Mouse (Mus musculus) forebrain, embryonic 14.5 days (tissue): ENCODE data around the gene Fat2. TPM values are rescaled to one million over a fixed set of nuclear protein-coding genes. Genes with fewer than 3 reads are reported as not detected.

ENCODE experiments used
- ATAC-seq: fragments of 200-750 bp; cut with Nextera tagmentation; 2 replicates; pipeline ENCODE4 v1.8.0; 2017; ENCODE audit warnings: mild to moderate bottlenecking, moderate library complexity
- DNase-seq: peaks from one replicate; pipeline ENCODE4 v3.0.0-alpha.2; 2015; ENCODE audit warnings: low spot score
- H3K27ac ChIP-seq: fragments of 300-500 bp; sonication (generic); 2 replicates; pipeline ENCODE4 v1.5.1; 2014; ENCODE audit warnings: low read depth, mild to moderate bottlenecking, control low read depth, low read length, moderate library complexity
- H3K27me3 ChIP-seq: fragments of 300-500 bp; sonication (generic); replicated peaks from 2 replicates; pipeline ENCODE4 v1.6.1; 2014; ENCODE audit warnings: low read length, control low read depth, mixed read lengths; ENCODE audit not compliant: control insufficient read depth, insufficient read depth
- H3K36me3 ChIP-seq: fragments of 300-500 bp; sonication (generic); 2 replicates; pipeline ENCODE4 v1.6.1; 2014; ENCODE audit warnings: low read length, control low read depth; ENCODE audit not compliant: control insufficient read depth, insufficient read depth
- H3K4me1 ChIP-seq: fragments of 300-500 bp; sonication (generic); 2 replicates; pipeline ENCODE4 v1.6.1; 2014; ENCODE audit warnings: antibody characterized with exemption, low read length, control low read depth; ENCODE audit not compliant: control insufficient read depth, insufficient read depth
- H3K4me2 ChIP-seq: fragments of 300-500 bp; sonication (generic); 2 replicates; pipeline ENCODE4 v1.6.1; 2014; ENCODE audit warnings: mild to moderate bottlenecking, control low read depth, low read length
- H3K4me3 ChIP-seq: fragments of 300-500 bp; sonication (generic); 2 replicates; pipeline ENCODE4 v1.5.1; 2014; ENCODE audit warnings: low read depth, low read length, control low read depth
- H3K9ac ChIP-seq: fragments of 300-500 bp; sonication (generic); 2 replicates; pipeline ENCODE4 v1.6.1; 2014; ENCODE audit warnings: mild to moderate bottlenecking, low read length, control low read depth, moderate library complexity
- H3K9me3 ChIP-seq: fragments of 300-500 bp; sonication (generic); replicated peaks from 2 replicates; pipeline ENCODE4 v1.6.1; 2016; ENCODE audit warnings: low read length, control low read depth, mixed read lengths; ENCODE audit not compliant: control insufficient read depth
- WGBS: fragments of 180-500 bp; shearing (Covaris S2); extraction: QIAGEN DNeasy Blood & Tissue Kit; methylation state at CpG from one replicate; pipeline ENCODE4 v1.1.7; 2014; 5-methylcytosine and 5-hydroxymethylcytosine counted together
- polyA plus RNA-seq: library from polyadenylated mRNA; unstranded; fragments of >200 nt; fragmentation: Nextera tagmentation; extraction: Ambion mirVana; gene quantifications from 2 replicates; pipeline ENCODE4 v1.2.1, GENCODE M21; 2014

Fat2 gene
- polyA plus RNA-seq, 1 experiment from 2014 or later = 0.03 TPM

- no peak for ATAC-seq
- H3K4me3 ChIP-seq = no peak overlapping the region
- 89% methylated on average over 6 of the region's 6 CpGs for WGBS
Measured at GRCm38 (mm10) chr11:55274756-55275155, 61.6 kb downstream of the Fat2 start.

GRCm38 (mm10) chr11:55268580-55268979 lies 67.8 kb downstream of the Fat2 start:
- no peaks in the 10 kb centered on the region for H3K36me3 ChIP-seq

More at GRCm38 (mm10) chr11:55274756-55275155, 61.6 kb downstream of the Fat2 start:
- Histone ChIP-seq H3K27ac (no peak overlapping the region), H3K4me2 (no peak overlapping the region), H3K9ac (no peak overlapping the region), H3K9me3 (no peaks in the 10 kb centered on the region), H3K27me3 (no peaks in the 10 kb centered on the region), H3K36me3 (no peaks in the 10 kb centered on the region), H3K4me1 (no peaks in the 10 kb centered on the region)
- no peak for DNase-seq

GRCm38 (mm10) chr11:55265647-55266046 lies 70.7 kb downstream of the Fat2 start:
- Histone ChIP-seq H3K9ac (no peak overlapping the region), H3K27me3 (no peaks in the 10 kb centered on the region), H3K4me3 (no peak overlapping the region), H3K4me2 (no peak overlapping the region), H3K27ac (no peak overlapping the region), H3K36me3 (no peaks in the 10 kb centered on the region), H3K4me1 (no peaks in the 10 kb centered on the region), H3K9me3 (no peaks in the 10 kb centered on the region)
- WGBS = 52% methylated on average over 2 of the region's 2 CpGs
- ATAC-seq (peak; percentile 68; the same call in 1 of the 2 replicates), DNase-seq (peak; percentile 59)

More at GRCm38 (mm10) chr11:55268580-55268979, 67.8 kb downstream of the Fat2 start:
- DNase-seq (no peak), ATAC-seq (no peak)
- Histone ChIP-seq H3K4me3 (no peak overlapping the region), H3K4me1 (no peaks in the 10 kb centered on the region), H3K27ac (no peak overlapping the region), H3K9me3 (no peaks in the 10 kb centered on the region), H3K9ac (no peak overlapping the region), H3K27me3 (no peaks in the 10 kb centered on the region), H3K4me2 (no peak overlapping the region)
- WGBS = 94% methylated on average over 6 of the region's 6 CpGs

GRCm38 (mm10) chr11:55264318-55264717 lies 72.0 kb downstream of the Fat2 start:
- Histone ChIP-seq H3K4me2 (no peak overlapping the region), H3K9me3 (no peaks in the 10 kb centered on the region), H3K9ac (no peak overlapping the region), H3K27me3 (no peaks in the 10 kb centered on the region), H3K36me3 (no peaks in the 10 kb centered on the region), H3K4me1 (no peaks in the 10 kb centered on the region), H3K27ac (no peak overlapping the region), H3K4me3 (no peak overlapping the region)
- WGBS = 93% methylated on average over 2 of the region's 2 CpGs
- ATAC-seq (no peak), DNase-seq (no peak)

- 70% methylated on average over 5 of the region's 5 CpGs for WGBS
- DNase-seq (peak; percentile 3), ATAC-seq (no peak)
Measured at GRCm38 (mm10) chr11:55262000-55262399, 74.4 kb downstream of the Fat2 start.

GRCm38 (mm10) chr11:55261105-55261504 lies 75.3 kb downstream of the Fat2 start:
- H3K27me3 ChIP-seq = no peaks in the 10 kb centered on the region
- WGBS = 91% methylated on average over 4 of the region's 4 CpGs
- H3K9ac ChIP-seq = no peak overlapping the region
- no peak overlapping the region for H3K27ac ChIP-seq
- H3K36me3 ChIP-seq = no peaks in the 10 kb centered on the region
- H3K4me2 ChIP-seq = no peak overlapping the region
- no peak for DNase-seq
- H3K4me3 ChIP-seq = no peak overlapping the region
- H3K9me3 ChIP-seq = no peaks in the 10 kb centered on the region
- no peaks in the 10 kb centered on the region for H3K4me1 ChIP-seq
- ATAC-seq = no peak

More at GRCm38 (mm10) chr11:55262000-55262399, 74.4 kb downstream of the Fat2 start:
- Histone ChIP-seq H3K27ac (no peak overlapping the region), H3K4me3 (no peak overlapping the region), H3K9me3 (no peaks in the 10 kb centered on the region), H3K36me3 (no peaks in the 10 kb centered on the region), H3K4me1 (no peaks in the 10 kb centered on the region), H3K4me2 (no peak overlapping the region), H3K9ac (no peak overlapping the region), H3K27me3 (no peaks in the 10 kb centered on the region)

GRCm38 (mm10) chr11:55253391-55253790 lies 83.0 kb downstream of the Fat2 start:
- Histone ChIP-seq H3K4me3 (no peak overlapping the region), H3K4me2 (no peak overlapping the region), H3K9ac (no peak overlapping the region), H3K4me1 (no peaks in the 10 kb centered on the region), H3K36me3 (no peaks in the 10 kb centered on the region), H3K27ac (no peak overlapping the region), H3K9me3 (no peaks in the 10 kb centered on the region), H3K27me3 (no peaks in the 10 kb centered on the region)
- DNase-seq = no peak
- ATAC-seq = no peak
- 89% methylated on average over 9 of the region's 9 CpGs for WGBS

- no peaks in the 10 kb centered on the region for H3K27me3 ChIP-seq
- DNase-seq (no peak), ATAC-seq (no peak)
- H3K9me3 ChIP-seq = no peaks in the 10 kb centered on the region
- WGBS = 87% methylated on average over 6 of the region's 6 CpGs
- H3K27ac ChIP-seq = no peak overlapping the region
- no peak overlapping the region for H3K4me3 ChIP-seq
- H3K4me2 ChIP-seq = no peak overlapping the region
- no peak overlapping the region for H3K9ac ChIP-seq
- H3K4me1 ChIP-seq = no peaks in the 10 kb centered on the region
- H3K36me3 ChIP-seq = no peaks in the 10 kb centered on the region
Measured at GRCm38 (mm10) chr11:55250527-55250926, 85.8 kb downstream of the Fat2 start.

- Histone ChIP-seq H3K9ac (no peak overlapping the region), H3K4me2 (no peak overlapping the region), H3K4me1 (no peaks in the 10 kb centered on the region), H3K27ac (no peak overlapping the region), H3K4me3 (no peak overlapping the region), H3K9me3 (no peaks in the 10 kb centered on the region), H3K27me3 (no peaks in the 10 kb centered on the region), H3K36me3 (no peaks in the 10 kb centered on the region)
- ATAC-seq = no peak
- 68% methylated on average over 7 of the region's 7 CpGs for WGBS
- DNase-seq = peak; percentile 73
Measured at GRCm38 (mm10) chr11:55240556-55240955, 95.8 kb downstream of the Fat2 start.
